In genomic region chr6:137433521-137434137, GRCm38 (mm10) we compare ENCODE assay signal across 13 mouse cellular contexts.
DNase-seq lines count a peak whose midpoint lies in the region; ATAC-seq lines count a peak whose summit lies in the region.
"Had no signal": no experiment of that assay in that cellular context is flagged by ENCODE, and none has a peak within 500 bp of the region (broad histone marks: within the 10 kb centered on the region; RNA-seq: fewer than 3 reads in every experiment).

No protein-coding gene starts in this region.

- WGBS in embryonic facial prominence, embryonic 13.5 days, result 40% methylated on average over 14 of the region's 14 CpGs
- WGBS in hindbrain, embryonic 14.5 days, result 47% methylated on average over 14 of the region's 14 CpGs
- WGBS in midbrain, embryonic 13.5 days, result 48% methylated on average over 14 of the region's 14 CpGs

- peaks cover 3% of the 10 kb centered on the region; the same call in 1 of the 2 replicates for H3K4me1 ChIP-seq in embryonic facial prominence, embryonic 13.5 days
- 0 out of 2 replicates have a peak, but pooled peaks cover 12% of the 10 kb centered on the region for H3K4me1 ChIP-seq in hindbrain, embryonic 14.5 days (replicated peaks; ENCODE audit: control insufficient read depth, insufficient read depth, low read length)
- peaks cover 21% of the 10 kb centered on the region for H3K4me1 ChIP-seq in midbrain, embryonic 13.5 days (replicated peaks)
- H3K4me1 ChIP-seq: megakaryocyte, embryonic 14.5 days had no signal

- no peaks in the 10 kb centered on the region for H3K27me3 ChIP-seq in embryonic facial prominence, embryonic 13.5 days
- no peaks in the 10 kb centered on the region for H3K27me3 ChIP-seq in hindbrain, embryonic 14.5 days (ENCODE audit: control insufficient read depth, insufficient read depth, low read length)
- H3K27me3 ChIP-seq in midbrain, embryonic 13.5 days, result no peaks in the 10 kb centered on the region
- H3K27me3 ChIP-seq: megakaryocyte, embryonic 14.5 days had no signal

- H3K9ac ChIP-seq in embryonic facial prominence, embryonic 13.5 days, result no peak overlapping the region
- H3K9ac ChIP-seq in hindbrain, embryonic 14.5 days, result no peak overlapping the region
- H3K9ac ChIP-seq in midbrain, embryonic 13.5 days (replicated peaks), result no peak overlapping the region

- peak overlapping the region; percentile 17 for H3K27ac ChIP-seq in embryonic facial prominence, embryonic 13.5 days
- peak overlapping the region; percentile 0; the same call in 1 of the 2 replicates for H3K27ac ChIP-seq in hindbrain, embryonic 14.5 days
- H3K27ac ChIP-seq in midbrain, embryonic 13.5 days, result peak overlapping the region; percentile 45; the same call in 1 of the 2 replicates

- H3K9me3 ChIP-seq in embryonic facial prominence, embryonic 13.5 days, result no peaks in the 10 kb centered on the region
- no peaks in the 10 kb centered on the region for H3K9me3 ChIP-seq in hindbrain, embryonic 14.5 days (ENCODE audit: control insufficient read depth, low read length)
- no peaks in the 10 kb centered on the region for H3K9me3 ChIP-seq in midbrain, embryonic 13.5 days

- H3K4me3 ChIP-seq in embryonic facial prominence, embryonic 13.5 days, result no peak overlapping the region
- no peak overlapping the region for H3K4me3 ChIP-seq in hindbrain, embryonic 14.5 days (replicated peaks; ENCODE audit: low read length)
- no peak overlapping the region for H3K4me3 ChIP-seq in midbrain, embryonic 13.5 days (replicated peaks)
- H3K4me3 ChIP-seq: megakaryocyte, embryonic 14.5 days had no signal

- H3K36me3 ChIP-seq in embryonic facial prominence, embryonic 13.5 days, result no peaks in the 10 kb centered on the region
- no peaks in the 10 kb centered on the region; the same call in 1 of the 2 replicates for H3K36me3 ChIP-seq in hindbrain, embryonic 14.5 days (replicated peaks; ENCODE audit: control insufficient read depth, insufficient read depth)
- peaks cover 16% of the 10 kb centered on the region for H3K36me3 ChIP-seq in midbrain, embryonic 13.5 days

- DNase-seq in brain, adult 2 months (ENCODE audit: low read depth, low spot score), result peak; percentile 44
- no peak for DNase-seq in hindbrain, embryonic 14.5 days (ENCODE audit: low spot score)
- DNase-seq in adrenal gland, adult 8-10 months, result no peak
- no peak for DNase-seq in heart, adult 11 months
- DNase-seq in adrenal gland, adult 18-20 months (ENCODE audit: low spot score in 2 of 2), result no peak
- DNase-seq: adrenal gland, postnatal 10 days; cerebellum, postnatal 14 days; kidney, adult 8-10 months; right cerebral cortex, postnatal 14 days; thymus, postnatal 14 days had no signal

- H3K4me2 ChIP-seq in embryonic facial prominence, embryonic 13.5 days, result no peak overlapping the region
- no peak overlapping the region for H3K4me2 ChIP-seq in hindbrain, embryonic 14.5 days (replicated peaks)
- no peak overlapping the region for H3K4me2 ChIP-seq in midbrain, embryonic 13.5 days (replicated peaks)

- peak; percentile 71; the same call in 1 of the 2 replicates for ATAC-seq in embryonic facial prominence, embryonic 13.5 days (ENCODE audit: insufficient number of reproducible peaks, insufficient read depth, low FRiP score, low TSS enrichment, low read depth)
- ATAC-seq in hindbrain, embryonic 14.5 days (ENCODE audit: low FRiP score), result peak; percentile 71
- ATAC-seq in midbrain, embryonic 13.5 days, result peak; percentile 73
